Mouse (Mus musculus) heart, adult 2 months (tissue): Measurements from ENCODE around the gene Gm266.

Source experiments
- CTCF ChIP-seq: fragments of 200-600 bp; IDR thresholded peaks from 2 replicates; pipeline ENCODE4 v1.8.1; 2022; ENCODE audit warnings: antibody characterized with exemption, mild to moderate bottlenecking, moderate library complexity
- EP300 ChIP-seq: fragments of 200-500 bp; IDR thresholded peaks from 2 replicates; pipeline ENCODE4 v1.6.1; 2011; ENCODE audit warnings: low read depth, low read length, control low read depth; ENCODE audit not compliant: insufficient read depth
- POLR2A ChIP-seq: fragments of 200-500 bp; IDR thresholded peaks from 2 replicates; pipeline ENCODE4 v1.6.1; 2011; ENCODE audit warnings: mild to moderate bottlenecking, low read depth, low read length, control low read depth; ENCODE audit not compliant: insufficient read depth

GRCm38 (mm10) chr12:111466369-111466768 lies 19.3 kb downstream of the Gm266 start:
- no peak for TF ChIP-seq POLR2A
- no peak for TF ChIP-seq CTCF
- TF ChIP-seq EP300 = no peak
